Mouse (Mus musculus): Measurements from ENCODE around the gene Nemf.

GRCm38 (mm10) chr12:69389273-69389938 lies 32.4 kb upstream of the Nemf start:
- TF ChIP-seq CTCF (IDR thresholded peaks at IDR 0.05; ENCODE audit: low read depth, low read length) (no peak), POLR2A (IDR thresholded peaks at IDR 0.05; ENCODE audit: extremely low read depth, insufficient read depth, low read length) (no peak)

Data from liver, adult 2 months (tissue).